In the genomic region with DNA sequence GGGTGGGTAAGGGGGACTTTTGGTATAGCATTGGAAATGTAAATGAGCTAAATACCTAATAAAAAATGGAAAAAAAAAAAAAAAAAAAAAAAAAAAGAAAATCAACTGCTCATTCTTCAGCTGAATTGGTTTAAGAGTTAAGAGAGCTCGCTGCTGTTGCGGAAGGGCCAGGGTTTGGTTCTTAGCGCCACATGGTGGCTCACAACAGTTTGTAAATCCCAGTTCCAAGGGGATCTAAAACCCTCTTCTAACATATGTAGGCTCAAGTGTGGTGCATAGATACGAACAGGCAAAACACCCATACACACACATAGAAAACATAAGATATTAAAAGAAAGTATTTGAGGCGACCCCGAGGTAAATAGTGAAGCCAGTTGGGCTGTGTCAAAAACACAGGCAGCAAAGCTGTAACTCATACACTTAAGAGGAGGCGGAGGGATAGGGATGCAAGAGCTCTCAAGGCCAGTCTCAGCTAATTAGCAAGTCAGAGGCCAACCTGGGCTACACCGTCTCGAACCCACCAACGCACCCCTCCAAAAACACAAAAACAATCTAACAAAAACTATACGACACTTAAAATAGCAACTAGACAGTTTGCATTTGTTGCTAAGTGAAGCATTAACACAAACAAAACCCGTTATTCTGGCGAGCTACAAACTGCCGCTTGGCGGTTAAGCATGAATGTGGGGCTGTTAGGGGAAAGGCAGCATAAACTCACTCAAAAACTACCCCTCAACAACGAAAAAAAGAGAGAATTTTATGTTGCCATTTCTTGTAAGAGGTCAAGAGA, we compare ENCODE assay signal across 8 mouse cellular contexts. TPM values are rescaled to one million over a fixed set of nuclear protein-coding genes. Genes with fewer than 3 reads are reported as not detected.
DNase-seq lines count a peak whose midpoint lies in the region; ATAC-seq lines count a peak whose summit lies in the region.

No protein-coding gene starts in this region.

- peaks cover 9% of the 10 kb centered on the region for H3K4me1 ChIP-seq in kidney, embryonic 16.5 days (ENCODE audit: insufficient read depth, low read length)
- H3K4me1 ChIP-seq in heart, embryonic 16.5 days (ENCODE audit: control insufficient read depth, insufficient read depth, low read length): peaks cover 10% of the 10 kb centered on the region
- H3K4me1 ChIP-seq in midbrain, embryonic 10.5 days: peaks cover 15% of the 10 kb centered on the region

- no peak for ATAC-seq in kidney, embryonic 16.5 days (ENCODE audit: low FRiP score, low TSS enrichment)
- ATAC-seq in heart, embryonic 16.5 days (replicated peaks; ENCODE audit: extremely low read depth, insufficient read depth, low FRiP score): no peak

- no peak for DNase-seq in kidney, postnatal 4 days
- peak; percentile 18 for DNase-seq in Muller cell, postnatal 12 days (ENCODE audit: inconsistent ontology term)
- DNase-seq in midbrain, embryonic 10.5 days (ENCODE audit: low spot score): no peak
- DNase-seq in frontal cortex, postnatal 25 days (ENCODE audit: low spot score in 2 of 2): no peak
- DNase-seq in urinary bladder, postnatal 10 days (ENCODE audit: low spot score): no peak
- DNase-seq in thymus, postnatal 14 days: no peak

- H3K4me3 ChIP-seq in kidney, embryonic 16.5 days (ENCODE audit: low read length): peak overlapping the region; percentile 95
- H3K4me3 ChIP-seq in heart, embryonic 16.5 days (ENCODE audit: low read length): peak overlapping the region; percentile 90
- peak overlapping the region; percentile 91 for H3K4me3 ChIP-seq in midbrain, embryonic 10.5 days

- H3K27ac ChIP-seq in kidney, embryonic 16.5 days (ENCODE audit: low read length): peak overlapping the region; percentile 87
- H3K27ac ChIP-seq in heart, embryonic 16.5 days (ENCODE audit: low read length): peak overlapping the region; percentile 86
- H3K27ac ChIP-seq in midbrain, embryonic 10.5 days (replicated peaks): peak overlapping the region; percentile 86

- H3K36me3 ChIP-seq in kidney, embryonic 16.5 days (ENCODE audit: insufficient read depth, low read length): peaks cover 4% of the 10 kb centered on the region; the same call in 1 of the 2 replicates
- peaks cover 15% of the 10 kb centered on the region for H3K36me3 ChIP-seq in heart, embryonic 16.5 days (ENCODE audit: control insufficient read depth, insufficient read depth)
- peaks cover 37% of the 10 kb centered on the region for H3K36me3 ChIP-seq in midbrain, embryonic 10.5 days

- peak overlapping the region; percentile 80 for H3K4me2 ChIP-seq in kidney, embryonic 16.5 days (replicated peaks; ENCODE audit: low read depth, low read length)
- peak overlapping the region; percentile 64 for H3K4me2 ChIP-seq in heart, embryonic 16.5 days (ENCODE audit: low read depth, low read length)

- no peaks in the 10 kb centered on the region for H3K9me3 ChIP-seq in kidney, embryonic 16.5 days (ENCODE audit: low read length)
- H3K9me3 ChIP-seq in heart, embryonic 16.5 days (replicated peaks; ENCODE audit: control insufficient read depth, low read length): no peaks in the 10 kb centered on the region
- H3K9me3 ChIP-seq in midbrain, embryonic 10.5 days (replicated peaks): no peaks in the 10 kb centered on the region

- 35% methylated on average over 16 of the region's 16 CpGs for WGBS in kidney, embryonic 16.5 days
- 34% methylated on average over 16 of the region's 16 CpGs for WGBS in heart, embryonic 16.5 days
- 37% methylated on average over 16 of the region's 16 CpGs for WGBS in midbrain, embryonic 10.5 days

- H3K9ac ChIP-seq in kidney, embryonic 16.5 days (replicated peaks; ENCODE audit: low read length): peak overlapping the region; percentile 84
- peak overlapping the region; percentile 91 for H3K9ac ChIP-seq in heart, embryonic 16.5 days (ENCODE audit: low read length)

- H3K27me3 ChIP-seq in kidney, embryonic 16.5 days (ENCODE audit: insufficient read depth, low read length): no peaks in the 10 kb centered on the region
- no peaks in the 10 kb centered on the region for H3K27me3 ChIP-seq in heart, embryonic 16.5 days (ENCODE audit: control insufficient read depth, insufficient read depth, low read length)
- no peaks in the 10 kb centered on the region for H3K27me3 ChIP-seq in midbrain, embryonic 10.5 days (ENCODE audit: low read depth, poor library complexity, severe bottlenecking)

RNA-seq across cellular contexts. Expression of a gene that starts 0.8 kb away (rescaled TPM):
- 15.0 and 15.1 TPM in 2 replicates for polyA plus RNA-seq in kidney, embryonic 16.5 days (2015; fragmentation: Nextera tagmentation; extraction: Ambion mirVana)
- 8.4 and 10.3 TPM in 2 replicates for polyA plus RNA-seq in heart, embryonic 16.5 days (2015; fragmentation: Nextera tagmentation; extraction: Ambion mirVana)
- polyA plus RNA-seq in midbrain, embryonic 10.5 days (2016; fragmentation: Nextera tagmentation; extraction: Ambion mirVana): 24.2 and 25.1 TPM in 2 replicates

RNA-seq across cellular contexts. Expression of a gene that starts 34.7 kb away (rescaled TPM):
- polyA plus RNA-seq in kidney, embryonic 16.5 days (2015; fragmentation: Nextera tagmentation; extraction: Ambion mirVana): 6.2 and 6.8 TPM in 2 replicates
- 4.0 and 4.4 TPM in 2 replicates for polyA plus RNA-seq in heart, embryonic 16.5 days (2015; fragmentation: Nextera tagmentation; extraction: Ambion mirVana)
- polyA plus RNA-seq in midbrain, embryonic 10.5 days (2016; fragmentation: Nextera tagmentation; extraction: Ambion mirVana): 11.4 and 11.6 TPM in 2 replicates

RNA-seq across cellular contexts. Expression of a gene that starts 36.1 kb away (rescaled TPM):
- 57.7 and 66.3 TPM in 2 replicates for polyA plus RNA-seq in kidney, embryonic 16.5 days (2015; fragmentation: Nextera tagmentation; extraction: Ambion mirVana)
- polyA plus RNA-seq in heart, embryonic 16.5 days (2015; fragmentation: Nextera tagmentation; extraction: Ambion mirVana): 35.3 and 35.5 TPM in 2 replicates
- polyA plus RNA-seq in midbrain, embryonic 10.5 days (2016; fragmentation: Nextera tagmentation; extraction: Ambion mirVana): 75.6 and 79.8 TPM in 2 replicates

RNA-seq across cellular contexts. Expression of a gene that starts 59.3 kb away (rescaled TPM):
- 19.1 TPM in 2 replicates for polyA plus RNA-seq in kidney, embryonic 16.5 days (2015; fragmentation: Nextera tagmentation; extraction: Ambion mirVana)
- 5.6 and 6.4 TPM in 2 replicates for polyA plus RNA-seq in heart, embryonic 16.5 days (2015; fragmentation: Nextera tagmentation; extraction: Ambion mirVana)
- 6.1 and 14.4 TPM in 2 replicates for polyA plus RNA-seq in midbrain, embryonic 10.5 days (2016; fragmentation: Nextera tagmentation; extraction: Ambion mirVana)
